Mouse (Mus musculus) heart, adult 2 months (tissue): Measurements from ENCODE around the gene 4930449I24Rik. TPM values are rescaled to one million over a fixed set of nuclear protein-coding genes. Genes with fewer than 3 reads are reported as not detected.
"Not testable (repeated sequence)": the region's sequence is repeated elsewhere in the genome, so short reads cannot be mapped to it uniquely, and the experiment has no call there.

ENCODE experiments used
- DNase-seq, 2 experiments: peaks; one replicate each; pipeline ENCODE4 v3.0.0; 2021
- H3K27ac ChIP-seq: fragments of 200-600 bp; 2 replicates; pipeline ENCODE4 v1.8.1; 2022
- H3K27me3 ChIP-seq: fragments of 200-500 bp; 2 replicates; pipeline ENCODE4 v1.6.1; 2012; ENCODE audit warnings: mild to moderate bottlenecking, low read length, inconsistent platforms, mixed read lengths; ENCODE audit not compliant: control insufficient read depth, insufficient read depth
- H3K36me3 ChIP-seq: fragments of 200-500 bp; 2 replicates; pipeline ENCODE4 v1.6.1; 2012; ENCODE audit warnings: low read length, inconsistent platforms; ENCODE audit not compliant: control insufficient read depth, insufficient read depth
- H3K4me1 ChIP-seq: fragments of 200-500 bp; 2 replicates; pipeline ENCODE4 v1.6.1; 2011; ENCODE audit warnings: low read length; ENCODE audit not compliant: control insufficient read depth, insufficient read depth
- H3K4me3 ChIP-seq: fragments of 200-600 bp; 2 replicates; pipeline ENCODE4 v1.8.1; 2022
- H3K79me2 ChIP-seq: fragments of 200-500 bp; replicated peaks from 2 replicates; pipeline ENCODE4 v1.6.1; 2012; ENCODE audit warnings: mild to moderate bottlenecking, inconsistent platforms, low read length, moderate library complexity, mixed read lengths; ENCODE audit not compliant: control insufficient read depth, insufficient read depth
- H3K9ac ChIP-seq: fragments of 200-500 bp; 2 replicates; pipeline ENCODE4 v1.6.1; 2012; ENCODE audit warnings: low read depth, mild to moderate bottlenecking, control low read depth, inconsistent platforms, low read length, mixed read lengths
- CTCF ChIP-seq: fragments of 200-600 bp; IDR thresholded peaks from 2 replicates; pipeline ENCODE4 v1.8.1; 2022; ENCODE audit warnings: antibody characterized with exemption, mild to moderate bottlenecking, moderate library complexity
- EP300 ChIP-seq: fragments of 200-500 bp; IDR thresholded peaks from 2 replicates; pipeline ENCODE4 v1.6.1; 2011; ENCODE audit warnings: low read depth, low read length, control low read depth; ENCODE audit not compliant: insufficient read depth
- POLR2A ChIP-seq: fragments of 200-500 bp; IDR thresholded peaks from 2 replicates; pipeline ENCODE4 v1.6.1; 2011; ENCODE audit warnings: mild to moderate bottlenecking, low read depth, low read length, control low read depth; ENCODE audit not compliant: insufficient read depth
- WGBS: fragments of 180-500 bp; shearing (Covaris S2); methylation state at CpG from one replicate; pipeline ENCODE4 v1.1.7; 2018; 5-methylcytosine and 5-hydroxymethylcytosine counted together
- intact Hi-C: fragments of 180-260 bp; cut with DNase I; formaldehyde crosslinking; loops from one replicate; pipeline ENCODE4 v1.15.1; 2025
- polyA plus RNA-seq: library from polyadenylated mRNA; depleted of rRNA; stranded (reverse); fragments of >200 nt; gene quantifications from 2 replicates; pipeline ENCODE4 v1.2.3, GENCODE M21; 2012
- total RNA-seq, 2 experiments: library from RNA; stranded (reverse); gene quantifications; 2 replicates each; pipeline ENCODE4 v1.2.3; 2021

4930449I24Rik gene
- total and polyA plus RNA-seq, 3 experiments: not detected

GRCm38 (mm10) chr5:146471821-146472220, 30.4 kb upstream of the 4930449I24Rik start:
- no peaks in the 10 kb centered on the region for H3K4me1 ChIP-seq
- no peaks in the 10 kb centered on the region for H3K27me3 ChIP-seq
- TF ChIP-seq EP300 (no peak), POLR2A (no peak), CTCF (no peak)
- no peak overlapping the region for H3K27ac ChIP-seq
- no peak overlapping the region for H3K4me3 ChIP-seq
- intact Hi-C loops: no loop called here
- no peaks in the 10 kb centered on the region for H3K79me2 ChIP-seq
- no peak overlapping the region for H3K9ac ChIP-seq
- no peaks in the 10 kb centered on the region for H3K36me3 ChIP-seq
- 84% methylated on average over 12 of the region's 12 CpGs for WGBS
- no peak for DNase-seq

- WGBS: 2% methylated on average over 4 of the region's 4 CpGs
- not testable (repeated sequence) for H3K27me3 ChIP-seq, H3K4me1 ChIP-seq, H3K79me2 ChIP-seq, DNase-seq, H3K9ac ChIP-seq, H3K4me3 ChIP-seq, H3K27ac ChIP-seq, H3K36me3 ChIP-seq
- TF ChIP-seq CTCF: peak; percentile 65
- intact Hi-C loops: loop anchor here (5.0 kb wide), 1 partner anchor 147 kb away; no protein-coding TSS in a partner anchor
These were observed 22.6 kb upstream of the 4930449I24Rik start for GRCm38 (mm10) chr5:146479564-146479963.

- WGBS: 83% methylated on average over 3 of the region's 3 CpGs
These were observed 20.5 kb upstream of the 4930449I24Rik start, which contains the start of gene Gm6408 for GRCm38 (mm10) chr5:146481665-146482064. TSS of gene Gm6408 (plus strand) at chr5:146481965.

GRCm38 (mm10) chr5:146488959-146489358, 13.2 kb upstream of the 4930449I24Rik start:
- peak in 1 of 2 experiments; percentile 7 for DNase-seq
- TF ChIP-seq CTCF: peak; percentile 49
- H3K9ac ChIP-seq, H3K27ac ChIP-seq, H3K4me3 ChIP-seq, intact Hi-C loops, H3K4me1 ChIP-seq, H3K79me2 ChIP-seq, H3K27me3 ChIP-seq, H3K36me3 ChIP-seq: not testable (repeated sequence)
- 5% methylated on average over 3 of the region's 4 CpGs for WGBS

More at GRCm38 (mm10) chr5:146481665-146482064, 20.5 kb upstream of the 4930449I24Rik start, which contains the start of gene Gm6408:
- H3K36me3 ChIP-seq, H3K79me2 ChIP-seq, H3K4me3 ChIP-seq, intact Hi-C loops, DNase-seq, H3K9ac ChIP-seq, H3K27ac ChIP-seq, H3K4me1 ChIP-seq, H3K27me3 ChIP-seq: not testable (repeated sequence)

GRCm38 (mm10) chr5:146491063-146491462, 11.1 kb upstream of the 4930449I24Rik start, which contains the start of gene Gm6370:
TSS of gene Gm6370 (plus strand) at chr5:146491363.
- H3K36me3 ChIP-seq, H3K9ac ChIP-seq, H3K4me3 ChIP-seq, H3K27me3 ChIP-seq, H3K79me2 ChIP-seq, intact Hi-C loops, H3K4me1 ChIP-seq, H3K27ac ChIP-seq, DNase-seq: not testable (repeated sequence)
- no CpG with 5 or more reads among the region's 5 CpGs for WGBS

- H3K9ac ChIP-seq, H3K4me3 ChIP-seq, H3K27ac ChIP-seq, H3K27me3 ChIP-seq, DNase-seq, H3K79me2 ChIP-seq, intact Hi-C loops, H3K36me3 ChIP-seq, H3K4me1 ChIP-seq: not testable (repeated sequence)
- WGBS: 80% methylated on average over 1 of the region's 5 CpGs
These were observed 11.6 kb downstream of the 4930449I24Rik start, which contains the start of gene Gm3402 for GRCm38 (mm10) chr5:146513823-146514222. TSS of gene Gm3402 (plus strand) at chr5:146514123.

- intact Hi-C loops, H3K79me2 ChIP-seq, H3K9ac ChIP-seq, H3K27me3 ChIP-seq, H3K27ac ChIP-seq, H3K4me3 ChIP-seq, H3K36me3 ChIP-seq, DNase-seq, H3K4me1 ChIP-seq: not testable (repeated sequence)
- 86% methylated on average over 3 of the region's 3 CpGs for WGBS
These were observed 23.3 kb downstream of the 4930449I24Rik start, which contains the start of gene Gm3404 for GRCm38 (mm10) chr5:146525501-146525900. TSS of gene Gm3404 (plus strand) at chr5:146525801.

GRCm38 (mm10) chr5:146537347-146537746, 35.1 kb downstream of the 4930449I24Rik start, which contains the start of gene Gm3409:
TSS of gene Gm3409 (plus strand) at chr5:146537647.
- H3K9ac ChIP-seq, H3K4me1 ChIP-seq, intact Hi-C loops, H3K27me3 ChIP-seq, H3K4me3 ChIP-seq, DNase-seq, H3K79me2 ChIP-seq, H3K27ac ChIP-seq, H3K36me3 ChIP-seq: not testable (repeated sequence)
- 97% methylated on average over 3 of the region's 3 CpGs for WGBS
